Mouse (Mus musculus) spleen, adult 2 months (tissue): ENCODE measurements around the gene Rad51d.

Experiments used
- CTCF ChIP-seq: fragments of 200-500 bp; IDR thresholded peaks from 2 replicates; pipeline ENCODE4 v1.5.1; 2011; ENCODE audit warnings: mild to moderate bottlenecking, inconsistent platforms; ENCODE audit not compliant: insufficient read depth, insufficient read length, insufficient replicate concordance; ENCODE audit errors: extremely low read depth
- POLR2A ChIP-seq: fragments of 200-500 bp; IDR thresholded peaks from 2 replicates; pipeline ENCODE4 v1.6.1; 2011; ENCODE audit warnings: low read depth, low read length, inconsistent platforms

DNA sequence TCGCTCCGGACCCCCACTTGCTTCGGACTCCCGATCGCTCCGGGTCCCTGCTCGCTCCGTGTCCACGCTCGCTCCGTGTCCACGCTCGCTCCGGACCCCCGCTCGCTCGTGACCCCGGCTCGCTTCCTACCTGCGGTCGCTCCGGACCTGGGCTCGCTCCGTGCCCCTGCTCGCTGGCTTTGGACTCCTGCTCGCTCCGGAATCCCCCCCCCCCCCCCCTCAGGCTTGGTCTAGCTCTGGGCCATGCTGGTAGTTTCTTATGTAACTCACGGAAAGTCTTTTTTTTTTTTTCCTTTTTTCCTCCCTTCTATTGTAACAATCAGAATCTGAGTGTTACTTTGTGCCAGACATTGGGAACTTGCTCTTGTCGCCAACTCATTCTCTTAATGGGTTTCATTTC, 42.8 kb upstream of the Rad51d start:
- no peak for TF ChIP-seq CTCF
- no peak for TF ChIP-seq POLR2A
